Mouse (Mus musculus) left cerebral cortex, adult 11 months (tissue): Measurements from ENCODE around the gene Tpcn1.

Source experiments
- DNase-seq: peaks from one replicate; pipeline ENCODE4 v3.0.0; 2022; ENCODE audit warnings: low spot score

Gene Tpcn1

GRCm38 (mm10) chr5:120579211-120579897 is 9.1 kb downstream of the Tpcn1 start:
- no peak for DNase-seq

GRCm38 (mm10) chr5:120578504-120579081 is 9.9 kb downstream of the Tpcn1 start:
- no peak for DNase-seq

GRCm38 (mm10) chr5:120577935-120578441 is 10.5 kb downstream of the Tpcn1 start:
- no peak for DNase-seq

GRCm38 (mm10) chr5:120576781-120577301 is 11.6 kb downstream of the Tpcn1 start:
- DNase-seq: no peak

GRCm38 (mm10) chr5:120574469-120575063 is 13.9 kb downstream of the Tpcn1 start:
- DNase-seq: no peak

- DNase-seq: no peak
These were observed 17.3 kb downstream of the Tpcn1 start for GRCm38 (mm10) chr5:120571056-120571740.

- no peak for DNase-seq
These were observed 18.1 kb downstream of the Tpcn1 start for GRCm38 (mm10) chr5:120570289-120570897.

- no peak for DNase-seq
These were observed 18.7 kb downstream of the Tpcn1 start for GRCm38 (mm10) chr5:120569791-120570190.

GRCm38 (mm10) chr5:120568964-120569363 is 19.5 kb downstream of the Tpcn1 start:
- DNase-seq: no peak

- DNase-seq: no peak
These were observed 20.1 kb downstream of the Tpcn1 start for GRCm38 (mm10) chr5:120568336-120568768.

GRCm38 (mm10) chr5:120567761-120568211 is 20.7 kb downstream of the Tpcn1 start:
- no peak for DNase-seq

GRCm38 (mm10) chr5:120567253-120567701 is 21.2 kb downstream of the Tpcn1 start:
- DNase-seq: no peak

- DNase-seq: no peak
These were observed 21.7 kb downstream of the Tpcn1 start for GRCm38 (mm10) chr5:120566681-120567252.

GRCm38 (mm10) chr5:120566101-120566500 is 22.4 kb downstream of the Tpcn1 start:
- DNase-seq: no peak

- no peak for DNase-seq
These were observed 23.1 kb downstream of the Tpcn1 start for GRCm38 (mm10) chr5:120565171-120565905.

- no peak for DNase-seq
These were observed 24.6 kb downstream of the Tpcn1 start for GRCm38 (mm10) chr5:120563914-120564311.

- no peak for DNase-seq
These were observed 25.2 kb downstream of the Tpcn1 start for GRCm38 (mm10) chr5:120562956-120563913.

- no peak for DNase-seq
These were observed 27.7 kb downstream of the Tpcn1 start for GRCm38 (mm10) chr5:120560616-120561311.

GRCm38 (mm10) chr5:120560129-120560615 is 28.3 kb downstream of the Tpcn1 start:
- DNase-seq: no peak
